Mouse (Mus musculus) cerebellum, postnatal 36 days (tissue): ENCODE data around the gene Ugt1a2.

Experiments
- DNase-seq, 2 experiments: peaks; one replicate each; pipeline ENCODE4 v3.0.0; 2021 to 2022; ENCODE audit warnings: mixed read lengths in 2 of 2

Ugt1a2 gene

DNA sequence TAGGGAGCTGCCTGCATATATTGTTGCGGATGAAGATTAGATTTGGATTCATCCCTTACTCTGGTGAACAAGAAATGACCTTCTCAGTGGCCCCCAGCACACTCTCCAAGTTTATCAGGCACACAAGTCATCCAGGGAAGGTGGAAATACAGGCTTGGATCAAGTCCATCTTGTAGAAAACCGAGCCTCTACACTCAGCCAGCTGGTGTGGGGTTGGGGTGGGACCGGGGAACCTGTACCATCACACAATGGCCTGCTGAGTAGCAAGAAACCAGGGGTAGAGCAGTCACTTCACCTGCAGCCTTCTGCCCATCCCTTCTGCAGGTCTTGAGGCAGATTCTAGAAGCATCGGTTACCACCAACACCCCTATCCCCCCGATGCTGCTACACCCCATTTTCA lies 34.2 kb downstream of the Ugt1a2 start:
- DNase-seq: no peak

DNA sequence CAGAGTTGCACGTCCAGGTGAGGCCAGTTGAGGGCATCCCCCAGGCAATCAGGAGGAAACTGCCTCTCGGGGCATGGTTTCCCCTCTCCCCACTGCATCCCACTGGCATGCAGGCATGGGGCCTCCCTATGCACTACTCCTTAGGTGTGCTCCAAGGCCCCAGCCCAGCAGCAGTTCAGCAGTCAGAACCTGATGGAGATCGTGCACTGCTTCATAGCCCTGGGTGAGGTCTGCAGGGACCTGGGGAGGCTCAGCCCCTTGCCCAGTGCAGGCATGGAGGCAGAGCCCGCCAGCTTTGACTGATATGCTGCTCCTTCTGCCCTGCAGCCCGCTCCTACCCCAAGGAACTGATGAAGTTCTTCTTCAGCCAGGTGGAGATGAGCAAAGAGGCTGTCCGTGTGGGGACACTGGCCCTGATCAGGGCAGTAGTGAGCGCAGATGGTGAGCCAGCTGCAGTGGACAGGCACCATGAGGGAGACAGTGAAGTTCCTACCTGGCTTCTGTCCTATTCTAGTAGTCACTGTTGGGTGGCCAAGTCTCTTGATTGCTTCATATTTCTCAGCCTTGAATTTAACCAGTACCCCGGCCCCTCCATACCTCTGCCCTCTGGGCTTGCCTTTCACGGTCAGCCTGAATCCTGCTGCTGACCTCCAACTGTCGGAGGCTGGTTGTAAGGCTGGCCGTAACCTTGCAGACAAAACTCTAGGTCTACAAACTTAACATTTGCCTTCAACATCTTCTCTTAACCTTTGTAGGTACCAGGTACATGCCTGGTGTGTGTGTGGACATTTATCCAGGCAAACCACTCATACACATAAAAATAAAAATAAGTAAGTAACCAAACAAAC lies 34.9 kb downstream of the Ugt1a2 start:
- DNase-seq: no peak

DNA sequence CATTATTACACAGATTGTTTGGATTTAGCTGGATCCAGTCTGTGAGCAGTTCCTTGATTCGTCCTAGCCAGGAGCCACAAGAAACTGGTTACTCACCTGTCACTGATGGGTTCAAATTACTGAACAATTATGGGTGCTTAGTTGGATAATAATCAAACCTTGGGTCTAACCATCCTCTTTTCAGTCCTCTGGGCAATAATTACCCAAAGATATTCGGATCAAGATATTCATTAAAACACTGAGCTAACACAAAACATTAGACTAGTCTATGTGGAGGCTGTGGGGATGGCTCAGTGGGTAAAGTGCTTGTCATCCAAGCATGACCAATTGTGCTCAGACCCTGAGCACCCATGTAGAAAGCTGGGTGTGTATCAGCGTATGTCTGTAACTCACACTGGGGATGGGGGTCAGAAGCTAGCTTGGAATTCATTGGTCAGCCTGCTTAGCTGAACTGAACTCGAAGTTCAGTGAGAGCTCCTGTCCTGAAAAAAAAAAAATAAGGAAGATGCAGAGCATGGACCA lies 35.6 kb downstream of the Ugt1a2 start:
- no peak for DNase-seq

GRCm38 (mm10) chr1:88237311-88237710 lies 36.9 kb downstream of the Ugt1a2 start:
- DNase-seq: no peak

DNA sequence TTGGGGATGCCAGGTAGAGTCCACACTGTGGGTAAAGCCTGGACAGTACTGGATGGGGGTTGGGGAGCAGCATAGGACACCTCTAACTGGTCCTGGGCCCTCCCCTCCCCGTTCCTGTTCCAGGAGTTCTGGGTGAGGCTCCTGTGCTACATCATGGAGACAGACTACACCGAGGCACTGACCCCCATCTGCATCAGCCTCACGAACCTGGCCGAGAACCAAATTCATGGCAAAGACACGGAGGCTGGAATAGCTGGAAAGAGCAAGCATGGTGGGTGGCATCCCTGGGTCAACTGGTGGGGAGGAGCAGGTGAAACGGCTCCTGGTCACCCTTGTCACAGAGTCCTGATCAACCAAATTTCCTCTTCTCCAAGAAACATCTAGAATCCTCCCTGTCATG lies 38.4 kb downstream of the Ugt1a2 start:
- DNase-seq: no peak

GRCm38 (mm10) chr1:88240072-88240471 lies 39.7 kb downstream of the Ugt1a2 start:
- DNase-seq: no peak

GRCm38 (mm10) chr1:88240579-88240978 lies 40.2 kb downstream of the Ugt1a2 start:
- no peak for DNase-seq

DNA sequence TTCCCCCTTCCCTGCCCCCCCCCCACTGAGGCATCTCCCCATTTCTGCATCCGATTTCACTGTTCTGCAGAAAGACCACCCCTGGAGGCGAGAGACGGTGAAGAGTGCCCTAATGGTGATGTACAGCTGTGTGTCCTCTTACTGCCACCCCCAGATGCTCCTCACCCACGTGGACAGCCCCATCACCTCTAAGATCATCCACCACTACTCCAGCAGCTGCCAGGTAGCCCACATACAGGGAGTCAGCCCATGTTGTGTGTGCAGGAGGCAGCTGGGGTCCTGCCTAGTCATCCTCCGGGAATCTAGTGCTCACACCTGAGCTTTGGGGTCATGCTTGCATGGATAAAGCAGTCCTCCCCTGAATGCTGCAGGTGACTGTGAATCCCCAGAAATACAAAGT lies 43.5 kb downstream of the Ugt1a2 start:
- DNase-seq: no peak

DNA sequence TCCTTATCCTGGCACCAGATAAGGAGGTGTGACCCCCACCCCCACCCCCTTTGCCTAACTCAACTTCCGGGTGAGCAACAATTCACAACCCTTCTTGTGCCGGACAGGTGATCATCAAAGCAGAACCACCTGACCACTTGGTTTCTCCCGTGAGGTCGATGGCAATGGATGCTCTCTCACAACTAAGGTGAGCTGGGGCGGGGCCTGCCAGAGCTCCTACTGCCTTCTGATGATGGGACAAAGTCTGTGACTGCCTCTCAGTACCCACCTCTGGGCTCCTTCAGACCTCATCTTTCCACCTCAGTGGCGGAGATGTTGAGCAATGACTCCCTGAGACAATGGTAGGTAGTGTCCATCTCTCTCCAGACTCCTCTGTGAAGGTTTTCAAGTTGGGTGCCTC lies 45.5 kb downstream of the Ugt1a2 start:
- no peak for DNase-seq

DNA sequence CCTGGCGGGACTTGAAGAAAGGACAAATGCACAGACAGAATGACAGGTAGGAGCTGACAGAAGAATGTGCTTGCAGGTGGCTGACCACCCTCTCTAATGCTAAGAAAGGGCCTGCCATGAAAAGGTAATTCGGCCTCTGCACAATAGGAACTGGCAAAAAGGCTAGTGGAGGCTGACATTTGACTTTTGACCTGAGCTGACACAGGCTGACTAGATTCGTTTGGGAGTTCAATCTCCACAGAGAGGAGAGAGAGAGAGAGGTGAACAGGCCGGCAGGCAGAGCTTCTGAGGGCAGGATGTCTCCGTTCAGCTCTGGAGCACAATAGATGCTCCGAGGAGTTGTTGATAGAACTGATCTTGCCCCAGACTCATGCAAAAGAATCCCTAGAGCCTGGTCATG lies 46.0 kb downstream of the Ugt1a2 start:
- DNase-seq: no peak

- no peak for DNase-seq
Measured at GRCm38 (mm10) chr1:88247660-88248059, 47.3 kb downstream of the Ugt1a2 start.

DNA sequence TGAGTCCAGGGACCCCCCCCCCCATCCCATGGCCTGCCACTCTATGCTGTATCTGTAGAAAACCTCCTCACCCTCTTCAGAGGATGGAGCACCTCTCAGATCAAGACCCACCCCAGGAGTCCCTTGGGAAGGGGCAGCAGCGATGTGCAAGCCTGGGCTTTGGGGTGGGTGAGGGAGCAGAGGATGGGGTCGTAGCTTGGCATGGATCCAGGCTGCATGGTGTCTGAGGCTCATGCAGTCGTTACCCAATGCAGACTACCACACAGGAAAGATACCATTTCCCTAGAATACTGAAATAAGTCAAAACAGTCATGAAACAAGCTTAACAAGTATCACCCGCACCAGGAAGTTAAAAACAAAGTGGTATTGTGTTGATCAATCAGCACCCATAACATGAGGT lies 48.3 kb downstream of the Ugt1a2 start:
- no peak for DNase-seq

DNA sequence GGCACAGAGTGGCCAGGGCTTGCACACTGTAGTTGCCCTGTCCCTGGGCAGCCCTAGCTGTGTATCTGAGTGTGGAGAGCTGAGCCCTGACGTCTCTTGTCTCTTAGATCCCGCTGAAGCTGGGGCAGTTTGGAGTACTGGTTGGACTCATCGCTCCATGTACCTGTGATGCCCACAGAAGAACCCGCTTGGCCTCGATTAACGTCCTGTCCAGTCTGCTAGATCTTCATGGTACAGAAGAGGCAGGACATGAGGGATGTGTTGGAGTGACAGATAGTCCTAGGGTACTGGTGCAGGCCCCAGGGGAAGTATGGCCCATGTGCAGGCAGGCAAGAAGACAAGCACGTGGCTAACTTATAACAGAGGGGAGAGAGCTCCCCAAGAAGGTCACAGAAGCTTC lies 49.2 kb downstream of the Ugt1a2 start:
- no peak for DNase-seq

DNA sequence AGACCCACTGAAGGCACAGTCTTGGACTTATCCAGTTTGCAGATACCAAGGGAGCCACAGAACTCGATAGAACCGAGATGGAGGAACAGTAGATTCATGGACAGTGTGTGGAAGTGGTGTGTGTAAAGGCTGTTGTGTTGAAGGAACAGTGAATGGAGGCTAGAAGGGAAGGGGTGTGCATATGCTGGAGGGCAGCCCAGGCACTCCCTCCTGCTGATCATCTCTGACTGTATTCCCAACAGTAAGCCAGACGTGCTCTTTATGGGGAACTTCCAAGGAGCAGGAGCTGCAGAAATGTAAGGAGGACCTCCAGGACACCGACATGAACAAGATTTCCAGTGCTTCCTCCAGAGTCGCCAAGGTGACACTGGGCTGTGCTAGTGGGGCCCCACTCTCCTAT lies 49.6 kb downstream of the Ugt1a2 start:
- no peak for DNase-seq

DNA sequence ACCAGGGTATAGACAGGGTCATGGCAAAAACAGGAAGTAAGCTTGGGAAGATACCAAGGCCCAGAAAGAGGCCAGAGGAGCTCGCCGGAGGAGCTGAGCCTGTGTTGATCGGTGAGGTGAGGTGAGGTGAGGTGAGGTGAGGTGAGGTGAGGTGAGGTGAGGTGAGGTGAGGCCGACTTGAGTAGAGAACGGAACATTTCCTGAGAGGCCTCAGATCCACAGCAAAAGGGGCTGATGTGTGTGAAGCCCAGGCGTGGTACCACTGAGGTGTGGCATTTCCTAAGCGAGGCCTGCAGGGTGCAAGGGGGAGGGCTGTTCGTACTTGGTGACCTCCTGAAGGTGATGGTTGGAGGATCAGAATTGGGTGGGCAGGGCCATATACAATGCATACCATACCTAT lies 52.7 kb downstream of the Ugt1a2 start:
- DNase-seq: no peak

GRCm38 (mm10) chr1:88253540-88253939 lies 53.1 kb downstream of the Ugt1a2 start:
- DNase-seq: no peak

DNA sequence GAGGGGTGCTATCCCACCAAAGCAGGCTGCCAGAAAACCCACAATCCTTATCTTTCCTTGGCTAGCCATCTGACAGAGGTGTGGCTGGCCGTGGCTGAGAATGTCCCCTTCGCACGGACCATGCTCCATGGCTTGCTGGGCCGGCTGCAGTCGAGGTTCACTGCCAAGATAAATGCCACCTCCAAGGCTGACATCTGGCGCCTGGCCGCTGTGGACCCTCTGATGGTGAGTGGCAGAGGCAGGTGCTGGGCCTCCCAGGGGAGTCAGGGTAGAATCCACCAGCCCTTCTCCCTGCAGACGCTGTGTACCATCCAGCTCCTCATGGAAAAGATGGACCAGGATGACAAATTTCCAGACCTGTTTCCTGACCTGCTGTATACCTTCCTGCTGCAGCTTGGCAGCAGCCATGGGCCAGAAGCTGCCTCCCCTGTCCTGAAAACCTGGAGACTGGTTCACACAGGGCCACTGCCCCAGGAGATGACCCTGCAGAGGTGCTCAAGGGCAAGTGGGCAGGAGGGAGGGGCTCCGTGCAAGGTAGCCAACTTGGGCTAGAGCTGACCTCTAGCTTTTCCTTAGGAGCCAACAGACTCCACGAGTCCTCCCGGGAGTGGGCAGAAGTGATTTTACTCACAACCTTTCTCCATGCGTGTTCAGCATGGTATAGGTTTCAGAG lies 54.5 kb downstream of the Ugt1a2 start:
- no peak for DNase-seq

DNA sequence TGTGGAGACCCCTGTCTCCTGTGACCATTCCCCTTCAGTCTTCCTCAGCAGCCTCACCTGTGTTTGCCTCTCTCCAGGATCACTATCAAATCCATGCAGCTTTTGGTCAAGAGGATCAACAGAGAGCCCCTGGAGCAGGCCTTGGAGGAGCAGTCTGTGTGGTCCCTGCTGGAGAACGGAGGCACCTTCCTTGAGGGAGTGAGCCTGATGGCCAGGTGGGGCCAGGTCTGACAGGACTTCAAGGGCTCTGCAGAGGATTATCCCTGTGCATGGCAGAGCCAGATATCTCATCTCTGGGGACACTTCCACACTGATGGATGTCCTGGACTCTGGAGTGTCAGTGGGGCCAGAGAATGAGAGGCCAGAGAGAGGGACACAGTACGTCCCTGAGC lies 55.1 kb downstream of the Ugt1a2 start:
- DNase-seq: no peak

GRCm38 (mm10) chr1:88255989-88256754 lies 55.8 kb downstream of the Ugt1a2 start:
- DNase-seq: peak in 1 of 2 experiments; percentile 51

DNA sequence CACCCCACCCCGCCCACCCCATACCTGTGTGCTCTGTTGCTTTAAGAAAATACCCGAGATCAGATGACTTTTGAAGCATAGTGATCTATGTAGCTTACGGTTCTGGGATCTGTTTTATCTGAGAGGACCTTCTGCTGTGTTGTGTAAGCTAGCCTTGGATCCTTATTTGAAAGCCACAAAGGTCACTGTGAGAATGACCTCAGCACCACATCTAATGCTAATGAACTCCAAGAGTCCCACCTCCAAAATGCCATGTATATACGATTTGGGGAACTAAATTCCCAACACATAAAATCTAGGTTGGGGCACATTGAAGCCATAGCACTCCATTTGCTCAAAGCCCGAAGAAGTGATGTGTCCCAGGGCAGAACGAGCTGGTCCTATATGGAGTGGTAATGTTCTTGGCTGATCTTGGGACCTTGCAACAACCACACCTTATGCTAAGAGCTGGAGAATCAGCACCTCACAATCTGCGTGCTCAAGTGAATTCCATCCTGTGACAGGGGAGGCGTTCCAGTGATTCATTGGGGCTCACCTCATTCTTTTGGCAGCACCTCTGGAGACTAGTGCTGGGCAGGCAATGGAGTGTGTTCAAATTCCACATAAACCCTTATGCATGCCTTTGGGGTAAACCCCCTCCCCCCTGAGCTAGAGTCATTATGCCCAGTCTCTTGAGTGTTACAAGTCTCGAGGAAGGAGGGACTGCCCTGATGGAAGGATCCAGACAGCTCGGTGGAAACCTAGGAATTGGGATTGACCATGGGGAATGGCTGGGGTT lies 56.7 kb downstream of the Ugt1a2 start:
- DNase-seq: no peak

DNA sequence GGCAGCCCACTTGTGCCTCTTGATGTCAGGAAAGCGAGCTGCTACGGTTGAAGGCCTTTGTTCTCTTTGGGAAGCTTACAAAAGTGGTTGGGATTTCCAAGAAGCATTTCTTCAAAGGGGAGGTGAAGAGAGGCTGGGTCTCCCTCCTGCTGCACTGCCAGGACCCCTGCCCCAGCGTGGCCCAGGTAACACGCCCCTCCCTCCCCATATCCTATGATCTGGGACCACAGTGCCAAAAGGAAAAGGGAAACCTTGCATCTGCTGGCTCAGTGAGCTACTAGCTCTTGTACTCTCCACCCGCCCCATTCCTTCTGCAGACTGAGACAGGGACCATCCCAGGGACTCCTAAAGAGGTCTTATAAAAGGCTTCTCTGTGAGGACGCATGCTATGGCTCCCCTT lies 57.3 kb downstream of the Ugt1a2 start:
- DNase-seq: no peak

- no peak for DNase-seq
Measured at GRCm38 (mm10) chr1:88258361-88258760, 58.0 kb downstream of the Ugt1a2 start.
